Mouse (Mus musculus) stomach, postnatal 0 days (tissue): Measurements from ENCODE around the gene Lrp8. TPM values are rescaled to one million over a fixed set of nuclear protein-coding genes. Genes with fewer than 3 reads are reported as not detected.

ENCODE experiments used
- ATAC-seq: fragments of 200-750 bp; cut with Nextera tagmentation; 2 replicates; pipeline ENCODE4 v1.8.0; 2017; ENCODE audit not compliant: low FRiP score, low TSS enrichment
- DNase-seq: peaks from one replicate; pipeline ENCODE4 v3.0.0-alpha.2; 2016; ENCODE audit warnings: low spot score
- H3K27ac ChIP-seq: fragments of 300-500 bp; sonication (generic); replicated peaks from 2 replicates; pipeline ENCODE4 v1.5.1; 2014; ENCODE audit warnings: mild to moderate bottlenecking, control low read depth
- H3K27me3 ChIP-seq: fragments of 300-500 bp; sonication (generic); 2 replicates; pipeline ENCODE4 v1.6.1; 2014; ENCODE audit warnings: low read length; ENCODE audit not compliant: control insufficient read depth, insufficient read depth
- H3K36me3 ChIP-seq: fragments of 300-500 bp; sonication (generic); 2 replicates; pipeline ENCODE4 v1.6.1; 2014; ENCODE audit warnings: low read length, mixed read lengths; ENCODE audit not compliant: control insufficient read depth, insufficient read depth
- H3K4me1 ChIP-seq: fragments of 300-500 bp; sonication (generic); replicated peaks from 2 replicates; pipeline ENCODE4 v1.6.1; 2014; ENCODE audit warnings: antibody characterized with exemption; ENCODE audit not compliant: control insufficient read depth, insufficient read depth
- H3K4me2 ChIP-seq: fragments of 300-500 bp; sonication (generic); replicated peaks from 2 replicates; pipeline ENCODE4 v1.6.1; 2014; ENCODE audit warnings: low read depth, mild to moderate bottlenecking, control low read depth, moderate library complexity
- H3K4me3 ChIP-seq: fragments of 300-500 bp; sonication (generic); 2 replicates; pipeline ENCODE4 v1.5.1; 2014; ENCODE audit warnings: low read depth, low read length, control low read depth
- H3K9ac ChIP-seq: fragments of 300-500 bp; sonication (generic); 2 replicates; pipeline ENCODE4 v1.6.1; 2014; ENCODE audit warnings: mild to moderate bottlenecking, low read length, control low read depth, mixed read lengths
- H3K9me3 ChIP-seq: fragments of 300-500 bp; sonication (generic); 2 replicates; pipeline ENCODE4 v1.6.1; 2016; ENCODE audit warnings: low read length; ENCODE audit not compliant: control insufficient read depth
- CTCF ChIP-seq: IDR thresholded peaks from 2 replicates; pipeline ENCODE4 v1.5.1; 2016; ENCODE audit warnings: antibody characterized with exemption, low read depth, mild to moderate bottlenecking, moderate library complexity
- EP300 ChIP-seq: optimal IDR thresholded peaks from 2 replicates; pipeline ENCODE3; 2016; ENCODE audit warnings: antibody characterized with exemption
- WGBS: fragments of 180-500 bp; shearing (Covaris S2); extraction: QIAGEN DNeasy Blood & Tissue Kit; methylation state at CpG from one replicate; pipeline ENCODE4 v1.1.7; 2014; 5-methylcytosine and 5-hydroxymethylcytosine counted together
- polyA plus RNA-seq: library from polyadenylated mRNA; unstranded; fragments of >200 nt; fragmentation: Nextera tagmentation; extraction: Ambion mirVana; gene quantifications from 2 replicates; pipeline ENCODE4 v1.2.1, GENCODE M21; 2015

Gene Lrp8
- polyA plus RNA-seq, 1 experiment from 2014 or later: 0.85 TPM

- WGBS: 81% methylated on average over 7 of the region's 7 CpGs
- no peak for ATAC-seq
These were observed 84.3 kb downstream of the Lrp8 start for GRCm38 (mm10) chr4:107886371-107886770.

GRCm38 (mm10) chr4:107889385-107889730, 87.3 kb downstream of the Lrp8 start:
- 2% methylated on average over 12 of the region's 12 CpGs for whole genome bisulfite sequencing
- peak overlapping the region; percentile 59 for H3K4me3 ChIP-seq
- no peaks in the 10 kb centered on the region; the same call in 1 of the 2 replicates for H3K4me1 ChIP-seq
- TF ChIP-seq EP300 (no peak), CTCF (no peak)
- DNase-seq (no peak), ATAC-seq (peak; percentile 18)
- peak overlapping the region; percentile 61 for H3K9ac ChIP-seq
- H3K9me3 ChIP-seq: no peaks in the 10 kb centered on the region
- peaks cover 13% of the 10 kb centered on the region for H3K36me3 ChIP-seq
- H3K27me3 ChIP-seq: no peaks in the 10 kb centered on the region
- H3K4me2 ChIP-seq: peak overlapping the region; percentile 75
- peak overlapping the region; percentile 79 for H3K27ac ChIP-seq

More at GRCm38 (mm10) chr4:107886371-107886770, 84.3 kb downstream of the Lrp8 start:
- Histone ChIP-seq H3K4me2 (no peak overlapping the region), H3K9ac (no peak overlapping the region), H3K9me3 (no peaks in the 10 kb centered on the region), H3K4me3 (no peak overlapping the region), H3K4me1 (no peaks in the 10 kb centered on the region; the same call in 1 of the 2 replicates), H3K27ac (no peak overlapping the region), H3K27me3 (no peaks in the 10 kb centered on the region), H3K36me3 (peaks cover 19% of the 10 kb centered on the region)
- no peak for TF ChIP-seq CTCF
- no peak for TF ChIP-seq EP300
- no peak for DNase-seq

- no peak for TF ChIP-seq CTCF
- TF ChIP-seq EP300: no peak
- WGBS: under 1% methylated on average over 48 of the region's 48 CpGs
- ATAC-seq: peak; percentile 97
These were observed 87.8 kb downstream of the Lrp8 start, which contains the start of gene 0610037L13Rik for GRCm38 (mm10) chr4:107889731-107890432. Gene 0610037L13Rik (plus strand): TSS chr4:107889813.

GRCm38 (mm10) chr4:107892663-107893062, 90.6 kb downstream of the Lrp8 start:
- Histone ChIP-seq H3K4me2 (no peak overlapping the region), H3K9me3 (no peaks in the 10 kb centered on the region), H3K9ac (no peak overlapping the region), H3K27me3 (no peaks in the 10 kb centered on the region), H3K4me3 (no peak overlapping the region), H3K4me1 (no peaks in the 10 kb centered on the region; the same call in 1 of the 2 replicates), H3K36me3 (peaks cover 7% of the 10 kb centered on the region; the same call in 1 of the 2 replicates), H3K27ac (no peak overlapping the region)
- TF ChIP-seq EP300 (no peak), CTCF (peak; percentile 76)
- WGBS: 84% methylated on average over 2 of the region's 2 CpGs
- ATAC-seq: no peak
- DNase-seq: no peak

More at GRCm38 (mm10) chr4:107889731-107890432, 87.8 kb downstream of the Lrp8 start, which contains the start of gene 0610037L13Rik:
- Histone ChIP-seq H3K4me2 (peak within 1 kb of the TSS; percentile 75), H3K9ac (peak within 1 kb of the TSS; percentile 61), H3K36me3 (peaks cover 9% of the 10 kb centered on the region), H3K4me1 (no peaks in the 10 kb centered on the region; the same call in 1 of the 2 replicates), H3K27ac (peak within 1 kb of the TSS; percentile 79), H3K27me3 (no peaks in the 10 kb centered on the region), H3K4me3 (peak within 1 kb of the TSS; percentile 59), H3K9me3 (no peaks in the 10 kb centered on the region)
- DNase-seq: peak; percentile 96

GRCm38 (mm10) chr4:107899211-107899927, 97.3 kb downstream of the Lrp8 start:
- ATAC-seq: peak; percentile 50; the same call in 1 of the 2 replicates
- H3K36me3 ChIP-seq: peaks cover 16% of the 10 kb centered on the region
- WGBS: 63% methylated on average over 5 of the region's 5 CpGs

More at GRCm38 (mm10) chr4:107899211-107899927, 97.3 kb downstream of the Lrp8 start:
- Histone ChIP-seq H3K9me3 (no peaks in the 10 kb centered on the region), H3K4me3 (no peak overlapping the region), H3K27me3 (no peaks in the 10 kb centered on the region), H3K4me1 (no peaks in the 10 kb centered on the region), H3K4me2 (no peak overlapping the region), H3K27ac (no peak overlapping the region), H3K9ac (no peak overlapping the region)
- no peak for DNase-seq
- TF ChIP-seq EP300 (no peak), CTCF (no peak)
